Mouse (Mus musculus) kidney, postnatal 0 days (tissue): ENCODE measurements around the gene Rere. TPM values are rescaled to one million over a fixed set of nuclear protein-coding genes. Genes with fewer than 3 reads are reported as not detected.

Source experiments
- ATAC-seq: fragments of 200-750 bp; cut with Nextera tagmentation; replicated peaks from 2 replicates; pipeline ENCODE4 v1.8.0; 2017; ENCODE audit warnings: low read depth, moderate number of reproducible peaks, moderate TSS enrichment, moderate library complexity; ENCODE audit not compliant: low FRiP score
- DNase-seq: peaks from one replicate; pipeline ENCODE4 v3.0.0-alpha.2; 2016; ENCODE audit warnings: low spot score
- H3K27ac ChIP-seq: fragments of 300-500 bp; sonication (generic); 2 replicates; pipeline ENCODE4 v1.5.1; 2014; ENCODE audit warnings: mild to moderate bottlenecking
- H3K27me3 ChIP-seq: fragments of 300-500 bp; sonication (generic); 2 replicates; pipeline ENCODE4 v1.6.1; 2014; ENCODE audit warnings: low read length, mixed read lengths; ENCODE audit not compliant: insufficient read depth
- H3K36me3 ChIP-seq: fragments of 300-500 bp; sonication (generic); 2 replicates; pipeline ENCODE4 v1.6.1; 2014; ENCODE audit warnings: low read length, mixed read lengths; ENCODE audit not compliant: insufficient read depth
- H3K4me1 ChIP-seq: fragments of 300-500 bp; sonication (generic); replicated peaks from 2 replicates; pipeline ENCODE4 v1.6.1; 2014; ENCODE audit warnings: antibody characterized with exemption, low read length, mixed read lengths; ENCODE audit not compliant: insufficient read depth
- H3K4me2 ChIP-seq: fragments of 300-500 bp; sonication (generic); 2 replicates; pipeline ENCODE4 v1.6.1; 2014; ENCODE audit warnings: mild to moderate bottlenecking, low read length, moderate library complexity, mixed read lengths
- H3K4me3 ChIP-seq: fragments of 300-500 bp; sonication (generic); replicated peaks from 2 replicates; pipeline ENCODE4 v1.5.1; 2014; ENCODE audit warnings: low read depth, low read length
- H3K9ac ChIP-seq: fragments of 300-500 bp; sonication (generic); 2 replicates; pipeline ENCODE4 v1.6.1; 2014; ENCODE audit warnings: low read depth, low read length
- H3K9me3 ChIP-seq: fragments of 300-500 bp; sonication (generic); replicated peaks from 2 replicates; pipeline ENCODE4 v1.6.1; 2016; ENCODE audit warnings: low read length, inconsistent platforms, mixed read lengths
- CTCF ChIP-seq: IDR thresholded peaks from 2 replicates; pipeline ENCODE4 v1.5.1; 2016; ENCODE audit warnings: antibody characterized with exemption, low read depth, mild to moderate bottlenecking, moderate library complexity
- WGBS: fragments of 180-500 bp; shearing (Covaris S2); extraction: QIAGEN DNeasy Blood & Tissue Kit; methylation state at CpG from one replicate; pipeline ENCODE4 v1.1.7; 2014; 5-methylcytosine and 5-hydroxymethylcytosine counted together
- polyA plus RNA-seq: library from polyadenylated mRNA; unstranded; fragments of >200 nt; fragmentation: Nextera tagmentation; extraction: Ambion mirVana; gene quantifications from 2 replicates; pipeline ENCODE4 v1.2.1, GENCODE M21; 2015

The Rere gene
- polyA plus RNA-seq, 1 experiment from 2014 or later = 29.8 TPM

DNA sequence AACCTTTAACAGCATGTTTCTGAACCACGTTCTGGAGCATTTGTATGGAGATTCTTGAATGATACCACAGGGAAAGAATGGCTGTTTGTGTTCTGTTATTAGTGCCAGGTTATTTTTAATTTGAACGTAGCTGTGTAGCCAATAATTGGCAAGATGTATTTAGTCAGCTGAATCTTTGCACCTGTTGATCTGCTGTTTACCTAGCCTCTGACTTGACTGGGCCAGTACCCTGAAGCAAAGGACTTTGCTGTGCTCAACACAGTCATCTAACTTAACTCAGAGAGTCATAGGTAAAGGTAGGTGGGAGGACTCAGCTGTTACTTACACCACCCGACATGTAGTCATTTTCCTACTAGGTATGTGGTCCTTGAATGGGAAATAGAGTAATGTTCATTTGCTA is 278.1 kb downstream of the Rere start:
- TF ChIP-seq CTCF = no peak
- 69% methylated on average over 3 of the region's 3 CpGs for WGBS
- no peak overlapping the region for H3K27ac ChIP-seq
- H3K4me1 ChIP-seq = peaks cover 27% of the 10 kb centered on the region
- H3K27me3 ChIP-seq = no peaks in the 10 kb centered on the region
- no peak overlapping the region for H3K4me3 ChIP-seq
- no peak for ATAC-seq
- H3K4me2 ChIP-seq = no peak overlapping the region
- no peaks in the 10 kb centered on the region for H3K36me3 ChIP-seq
- no peak overlapping the region for H3K9ac ChIP-seq
- DNase-seq = no peak
- no peaks in the 10 kb centered on the region for H3K9me3 ChIP-seq

DNA sequence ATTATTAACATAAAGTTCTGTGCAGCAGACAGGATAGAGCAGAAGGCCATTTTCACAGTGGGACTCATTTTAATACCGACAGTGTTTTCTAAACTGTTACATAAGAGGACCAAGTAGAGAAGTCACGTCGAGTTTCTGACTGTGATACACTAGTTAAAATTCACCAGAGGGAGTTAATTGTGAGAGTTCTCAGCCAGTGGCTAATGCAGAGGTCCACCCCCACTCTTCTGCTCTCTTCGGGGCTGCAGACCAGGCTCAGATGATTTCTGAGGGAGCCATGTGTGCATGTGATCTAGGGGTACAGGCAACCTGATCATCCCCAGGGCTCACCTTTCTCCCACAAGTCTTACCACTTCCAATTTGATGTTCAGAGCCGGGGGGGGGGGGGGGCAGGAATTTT is 281.8 kb downstream of the Rere start:
- ATAC-seq = no peak
- H3K27ac ChIP-seq = no peak overlapping the region
- TF ChIP-seq CTCF = no peak
- H3K4me1 ChIP-seq = peaks cover 24% of the 10 kb centered on the region
- WGBS = 46% methylated on average over 5 of the region's 5 CpGs
- no peaks in the 10 kb centered on the region for H3K36me3 ChIP-seq
- no peaks in the 10 kb centered on the region for H3K27me3 ChIP-seq
- H3K4me2 ChIP-seq = no peak overlapping the region
- no peak for DNase-seq
- no peak overlapping the region for H3K9ac ChIP-seq
- no peaks in the 10 kb centered on the region for H3K9me3 ChIP-seq
- no peak overlapping the region for H3K4me3 ChIP-seq

DNA sequence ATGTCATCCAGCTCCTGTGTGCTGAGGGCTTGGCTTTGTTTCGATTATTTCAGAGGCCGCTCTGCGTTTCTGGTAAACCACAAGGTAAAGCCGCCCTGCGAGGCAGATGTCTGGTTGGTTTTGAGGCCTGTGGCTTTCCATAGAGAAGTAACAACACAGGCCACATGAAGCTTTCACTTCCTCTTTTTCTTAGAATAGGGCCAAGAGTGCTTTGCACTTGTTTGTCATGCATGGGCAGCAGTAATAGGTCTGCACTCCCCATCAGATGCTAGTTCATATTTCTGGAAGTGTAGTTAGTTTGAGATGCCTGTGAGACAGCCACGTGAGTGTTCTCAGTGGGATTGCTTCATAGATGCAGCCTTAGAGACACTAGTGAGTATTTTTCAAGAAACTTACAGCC is 284.7 kb downstream of the Rere start:
- TF ChIP-seq CTCF = no peak
- peak overlapping the region; percentile 47 for H3K27ac ChIP-seq
- H3K4me3 ChIP-seq = no peak overlapping the region
- ATAC-seq (no peak), DNase-seq (no peak)
- H3K9ac ChIP-seq = no peak overlapping the region
- 64% methylated on average over 6 of the region's 6 CpGs for WGBS
- no peak overlapping the region for H3K4me2 ChIP-seq
- peaks cover 37% of the 10 kb centered on the region for H3K4me1 ChIP-seq
- no peaks in the 10 kb centered on the region for H3K27me3 ChIP-seq
- no peaks in the 10 kb centered on the region for H3K9me3 ChIP-seq
- no peaks in the 10 kb centered on the region for H3K36me3 ChIP-seq

DNA sequence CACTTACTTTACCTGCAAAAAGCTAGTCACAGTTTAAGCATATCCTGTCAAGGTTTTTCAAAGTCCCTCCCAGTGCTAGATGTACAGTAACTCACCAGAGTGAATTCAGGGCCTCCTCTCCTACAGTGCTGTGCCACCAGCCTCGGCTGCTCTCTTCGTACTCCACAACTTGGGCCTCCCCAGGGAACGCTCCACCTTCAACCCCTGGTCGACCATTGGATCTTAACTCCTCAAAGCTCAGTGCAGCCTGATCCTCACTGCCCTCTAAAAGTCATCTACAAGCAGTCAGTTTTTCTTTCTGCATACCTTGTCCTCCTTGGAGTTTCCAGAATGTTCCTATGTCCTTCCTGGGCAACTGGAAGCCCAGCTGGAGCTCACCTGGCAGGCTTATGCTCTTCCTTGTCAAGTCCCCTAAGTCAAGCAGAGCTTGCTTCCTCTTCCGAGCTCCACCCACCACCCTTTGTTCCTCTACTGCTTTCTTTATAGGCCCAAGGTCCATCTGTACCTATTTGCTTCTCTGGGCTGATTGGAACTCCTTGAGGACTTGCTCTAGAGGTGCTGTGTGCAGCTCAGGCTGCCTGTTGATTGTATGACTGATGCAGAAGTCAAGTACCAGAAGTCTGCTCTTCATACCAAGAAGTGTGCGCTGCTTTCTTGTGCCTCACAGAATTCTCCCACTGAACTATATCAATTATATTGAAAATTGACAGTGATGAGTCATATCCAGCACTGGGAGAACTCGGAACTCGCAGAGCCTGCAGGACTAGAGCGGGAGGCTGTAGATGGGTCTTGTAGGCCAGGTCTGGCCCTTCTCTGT is 287.1 kb downstream of the Rere start:
- Histone ChIP-seq H3K27me3 (no peaks in the 10 kb centered on the region), H3K9ac (peak overlapping the region; percentile 86), H3K27ac (peak overlapping the region; percentile 89), H3K36me3 (no peaks in the 10 kb centered on the region), H3K4me1 (peaks cover 42% of the 10 kb centered on the region), H3K4me3 (peak overlapping the region; percentile 70), H3K4me2 (peak overlapping the region; percentile 84), H3K9me3 (no peaks in the 10 kb centered on the region)
- no peak for TF ChIP-seq CTCF
- ATAC-seq (0 out of 2 replicates have a peak, but pooled peaks have one; percentile 17), DNase-seq (peak; percentile 54)
- WGBS = 16% methylated on average over 9 of the region's 9 CpGs

DNA sequence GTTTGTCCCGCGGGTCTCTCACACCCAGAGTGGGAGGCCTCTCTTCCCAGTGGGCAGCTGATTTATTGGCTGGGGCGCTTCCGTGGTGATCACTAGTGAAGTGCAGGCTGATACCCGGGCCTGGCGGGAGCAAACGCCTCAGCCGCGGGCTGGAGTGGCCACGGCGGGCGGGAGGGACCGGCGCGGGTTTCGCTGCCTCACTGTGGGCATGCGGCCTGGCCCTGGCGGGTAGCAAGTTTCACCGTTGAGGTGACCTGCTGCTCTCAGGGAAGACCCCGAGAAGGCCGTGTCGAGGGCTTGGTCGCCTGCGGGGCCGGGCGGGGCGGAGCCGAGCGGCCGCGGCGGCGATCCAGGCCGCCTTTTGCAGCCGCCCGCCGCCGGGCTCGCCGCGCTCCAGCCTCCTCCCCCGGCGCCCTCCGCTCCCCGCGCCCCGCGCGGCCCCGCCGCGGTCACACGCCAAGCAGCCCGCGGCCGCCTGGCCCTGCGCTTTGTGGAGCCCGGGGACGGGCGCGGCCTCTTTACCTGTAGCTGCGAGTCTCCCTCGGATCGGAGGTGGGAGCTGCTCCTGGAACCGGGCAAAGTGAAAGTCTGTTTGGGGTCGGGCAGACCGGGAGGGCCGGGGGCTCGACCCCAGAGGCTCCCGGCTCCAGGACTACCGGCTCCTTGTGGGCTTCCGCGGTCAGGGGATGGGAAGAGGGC is 287.8 kb downstream of the Rere start:
- ATAC-seq (peak; percentile 85), DNase-seq (peak; percentile 84)
- H3K27me3 ChIP-seq = no peaks in the 10 kb centered on the region
- peak overlapping the region; percentile 70 for H3K4me3 ChIP-seq
- peak overlapping the region; percentile 84 for H3K4me2 ChIP-seq
- H3K36me3 ChIP-seq = no peaks in the 10 kb centered on the region
- peak overlapping the region; percentile 89 for H3K27ac ChIP-seq
- WGBS = under 1% methylated on average over 57 of the region's 73 CpGs
- TF ChIP-seq CTCF = no peak
- H3K4me1 ChIP-seq = peaks cover 39% of the 10 kb centered on the region
- H3K9ac ChIP-seq = peak overlapping the region; percentile 86
- no peaks in the 10 kb centered on the region for H3K9me3 ChIP-seq

DNA sequence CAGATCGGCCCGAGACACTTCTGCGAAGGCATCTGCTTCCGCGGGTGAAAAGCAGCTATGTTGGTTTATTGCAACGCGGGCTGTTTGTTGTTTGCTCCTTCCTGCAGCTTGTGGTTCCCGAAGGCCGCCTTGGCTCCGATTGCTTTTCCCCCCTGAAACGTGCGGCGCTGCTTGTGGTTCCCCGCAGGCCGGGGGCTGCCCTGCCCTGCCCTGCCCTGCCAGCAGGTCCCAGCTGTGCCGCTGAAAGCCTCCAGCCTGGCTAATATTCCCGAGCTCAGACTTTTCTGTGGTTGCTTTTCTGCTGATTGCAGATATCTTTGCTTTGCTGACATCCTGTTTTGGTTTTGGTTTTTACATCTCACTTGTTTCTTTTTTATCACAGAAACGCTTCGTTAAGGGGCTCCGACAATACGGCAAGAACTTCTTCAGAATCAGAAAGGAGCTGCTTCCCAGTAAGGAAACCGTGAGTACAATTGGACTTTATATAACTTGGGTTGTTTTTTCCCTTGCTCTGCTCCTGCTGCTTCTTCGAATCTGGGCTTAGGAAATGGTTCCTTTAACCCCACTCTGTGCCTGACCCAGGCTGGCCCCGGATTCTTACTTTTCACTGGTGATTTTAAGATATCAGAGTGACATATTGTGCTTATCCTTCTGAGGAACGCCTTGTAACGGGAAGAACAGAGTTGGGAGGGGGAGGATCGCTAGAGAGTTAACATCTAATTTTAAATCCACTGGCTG is 288.6 kb downstream of the Rere start:
- WGBS = 1% methylated on average over 27 of the region's 27 CpGs
- H3K27ac ChIP-seq = peak overlapping the region; percentile 89
- peak overlapping the region; percentile 70 for H3K4me3 ChIP-seq
- DNase-seq (peak; percentile 65), ATAC-seq (peak; percentile 8; the same call in 1 of the 2 replicates)
- H3K4me2 ChIP-seq = peak overlapping the region; percentile 84
- peaks cover 3% of the 10 kb centered on the region; the same call in 1 of the 2 replicates for H3K36me3 ChIP-seq
- peak overlapping the region; percentile 86 for H3K9ac ChIP-seq
- no peak for TF ChIP-seq CTCF
- no peaks in the 10 kb centered on the region for H3K9me3 ChIP-seq
- H3K4me1 ChIP-seq = peaks cover 43% of the 10 kb centered on the region
- H3K27me3 ChIP-seq = no peaks in the 10 kb centered on the region
